Mouse (Mus musculus): ENCODE results near the gene Tnpo3. TPM values are rescaled to one million over a fixed set of nuclear protein-coding genes. Genes with fewer than 3 reads are reported as not detected.

Tnpo3 gene
- total and polyA plus RNA-seq, 3 experiments = 64.9 to 148 (median 139) TPM

DNA sequence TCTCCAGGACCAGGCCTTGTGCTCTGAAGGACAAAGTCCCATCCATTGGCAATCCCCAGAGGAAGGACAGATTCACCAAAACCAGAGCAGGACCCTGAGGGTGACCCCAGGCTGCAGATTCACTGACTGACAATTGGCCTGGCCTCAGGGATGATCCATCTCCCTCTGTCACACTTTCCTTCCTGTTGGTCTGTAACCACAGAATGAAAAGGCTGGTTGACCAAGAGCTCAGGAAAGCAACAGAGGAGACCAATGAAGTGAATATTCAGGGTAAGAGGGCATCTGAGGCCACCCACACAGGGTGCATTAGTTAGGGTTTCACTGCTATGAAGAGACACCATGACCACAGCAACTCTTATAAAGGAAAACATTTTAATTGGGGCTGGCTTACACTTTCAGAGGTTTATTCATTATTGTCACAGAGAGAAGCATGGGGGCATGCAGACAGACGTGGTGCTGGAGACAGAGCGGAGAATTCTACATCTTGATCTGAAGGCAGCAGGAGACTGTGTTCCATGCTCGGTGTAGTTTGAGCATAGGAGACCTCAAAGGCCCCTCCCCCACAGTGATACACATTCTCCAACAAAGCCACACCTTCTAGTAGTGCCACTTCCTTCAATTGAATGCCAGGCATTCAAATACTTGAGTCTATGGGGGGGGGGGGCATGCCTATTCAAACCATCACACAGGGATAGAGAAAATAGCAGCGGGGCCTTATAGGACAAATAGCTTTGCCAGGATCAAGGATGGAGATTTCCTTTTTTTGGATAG, 26.8 kb upstream of the Tnpo3 start:
- Histone ChIP-seq H3K4me1 (ENCODE audit: control insufficient read depth in 1 of 2, insufficient read depth in 2 of 2, low read length in 2 of 2) (no peaks in the 10 kb centered on the region; a peak in 1 of 4 replicates), H3K27me3 (ENCODE audit: control insufficient read depth in 1 of 2, insufficient read depth in 2 of 2, low read length in 2 of 2) (no peaks in the 10 kb centered on the region; a peak in 1 of 4 replicates), H3K9me3 (replicated peaks; ENCODE audit: insufficient read depth, low read length) (no peaks in the 10 kb centered on the region), H3K4me3 (ENCODE audit: control insufficient read depth in 1 of 2, insufficient read depth in 1 of 2, low read depth in 2 of 2, low read length in 2 of 2) (no peak overlapping the region), H3K36me3 (ENCODE audit: control insufficient read depth in 1 of 2, insufficient read depth in 2 of 2, low read length in 2 of 2) (no peaks in the 10 kb centered on the region), H3K79me2 (ENCODE audit: control insufficient read depth, insufficient read depth, low read length, poor library complexity) (no peaks in the 10 kb centered on the region), H3K9ac (ENCODE audit: control insufficient read depth, low read depth, low read length, poor library complexity, severe bottlenecking) (no peak overlapping the region), H3K27ac (ENCODE audit: control insufficient read depth, low read depth, low read length) (no peak overlapping the region)
- TF ChIP-seq CTCF (IDR thresholded peaks at IDR 0.05 in 2 of 3, conservative IDR thresholded peaks at IDR 0.05 in 1 of 3; ENCODE audit: control insufficient read depth in 1 of 3, insufficient read depth in 1 of 3, low read depth in 2 of 3, low read length in 3 of 3, poor library complexity in 1 of 3, severe bottlenecking in 1 of 3) (no peak), MAX (IDR thresholded peaks at IDR 0.05; ENCODE audit: low read length) (no peak), MAZ (IDR thresholded peaks at IDR 0.05; ENCODE audit: low read depth, low read length) (no peak), HCFC1 (IDR thresholded peaks at IDR 0.05; ENCODE audit: low read depth, low read length) (no peak), KAT2A (conservative IDR thresholded peaks at IDR 0.05; ENCODE audit: low read depth, low read length) (no peak), EP300 (IDR thresholded peaks at IDR 0.05; ENCODE audit: low read depth in 1 of 2, low read length in 2 of 2) (no peak), UBTF (IDR thresholded peaks at IDR 0.05; ENCODE audit: borderline replicate concordance, insufficient read depth, low read depth, low read length) (no peak)
- no peak for DNase-seq (ENCODE audit: low read depth, low spot score)

DNA sequence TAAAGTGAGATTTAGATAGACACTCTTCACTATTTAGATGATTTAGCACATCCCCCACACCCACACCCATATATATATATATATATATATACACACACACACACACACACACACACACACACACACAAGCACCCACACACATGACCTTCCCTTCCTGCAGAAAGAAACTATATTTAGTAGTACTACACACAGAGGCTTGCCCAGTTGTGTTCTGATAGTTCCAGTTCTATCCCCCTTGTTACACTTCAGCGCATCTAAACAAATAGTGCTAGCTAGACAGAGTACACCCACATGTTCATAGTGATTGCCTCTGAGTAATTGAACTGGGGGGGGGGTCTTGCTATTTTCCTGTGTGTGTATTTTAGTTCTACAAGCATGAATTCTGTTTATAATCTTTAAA, 24.9 kb upstream of the Tnpo3 start:
- DNase-seq (ENCODE audit: low read depth, low spot score) = no peak
- Histone ChIP-seq H3K79me2 (ENCODE audit: control insufficient read depth, insufficient read depth, low read length, poor library complexity) (no peaks in the 10 kb centered on the region), H3K9ac (ENCODE audit: control insufficient read depth, low read depth, low read length, poor library complexity, severe bottlenecking) (no peak overlapping the region), H3K27ac (ENCODE audit: control insufficient read depth, low read depth, low read length) (no peak overlapping the region), H3K27me3 (ENCODE audit: control insufficient read depth in 1 of 2, insufficient read depth in 2 of 2, low read length in 2 of 2) (no peaks in the 10 kb centered on the region), H3K4me1 (ENCODE audit: control insufficient read depth in 1 of 2, insufficient read depth in 2 of 2, low read length in 2 of 2) (peaks cover 3 to 10% of the 10 kb centered on the region in 2 experiments; a peak in 2 of 4 replicates), H3K36me3 (ENCODE audit: control insufficient read depth in 1 of 2, insufficient read depth in 2 of 2, low read length in 2 of 2) (peaks cover 0 to 8% of the 10 kb centered on the region in 2 experiments; a peak in 2 of 4 replicates), H3K4me3 (ENCODE audit: control insufficient read depth in 1 of 2, insufficient read depth in 1 of 2, low read depth in 2 of 2, low read length in 2 of 2) (no peak overlapping the region), H3K9me3 (replicated peaks; ENCODE audit: insufficient read depth, low read length) (no peaks in the 10 kb centered on the region)
- TF ChIP-seq MAX (IDR thresholded peaks at IDR 0.05; ENCODE audit: low read length) (no peak), USF2 (IDR thresholded peaks at IDR 0.05; ENCODE audit: borderline replicate concordance in 1 of 2, insufficient read depth in 1 of 2, low read depth in 1 of 2, low read length in 2 of 2) (no peak), TAL1 (IDR thresholded peaks at IDR 0.05; ENCODE audit: low read length) (no peak), ELF1 (IDR thresholded peaks at IDR 0.05; ENCODE audit: low read depth, low read length) (no peak), BHLHE40 (IDR thresholded peaks at IDR 0.05; ENCODE audit: borderline replicate concordance, low read depth, low read length) (no peak), TBP (IDR thresholded peaks at IDR 0.05; ENCODE audit: low read depth, low read length) (no peak), UBTF (IDR thresholded peaks at IDR 0.05; ENCODE audit: borderline replicate concordance, insufficient read depth, low read depth, low read length) (no peak), EP300 (IDR thresholded peaks at IDR 0.05; ENCODE audit: low read depth in 1 of 2, low read length in 2 of 2) (no peak), MYC (IDR thresholded peaks at IDR 0.05; ENCODE audit: low read depth, low read length) (no peak), MXI1 (IDR thresholded peaks at IDR 0.05; ENCODE audit: low read depth, low read length) (no peak), GABPA (IDR thresholded peaks at IDR 0.05; ENCODE audit: low read depth, low read length) (no peak), NELFE (IDR thresholded peaks at IDR 0.05; ENCODE audit: low read depth, low read length) (no peak), ZMIZ1 (IDR thresholded peaks at IDR 0.05; ENCODE audit: low read depth, low read length) (no peak), CTCF (IDR thresholded peaks at IDR 0.05 in 2 of 3, conservative IDR thresholded peaks at IDR 0.05 in 1 of 3; ENCODE audit: control insufficient read depth in 1 of 3, insufficient read depth in 1 of 3, low read depth in 2 of 3, low read length in 3 of 3, poor library complexity in 1 of 3, severe bottlenecking in 1 of 3) (no peak), RAD21 (IDR thresholded peaks at IDR 0.05; ENCODE audit: low read depth, low read length) (no peak), HCFC1 (IDR thresholded peaks at IDR 0.05; ENCODE audit: low read depth, low read length) (no peak), ZNF384 (IDR thresholded peaks at IDR 0.05; ENCODE audit: low read depth, low read length) (no peak)

Measured in MEL (cell line).